Mouse (Mus musculus) right cerebral cortex, adult 2 months (tissue): Measurements from ENCODE around the gene Cox8b.

ENCODE experiments used
- DNase-seq, 2 experiments: peaks; one replicate each; pipeline ENCODE4 v3.0.0; 2021 to 2022; ENCODE audit warnings: low spot score in 2 of 2

Cox8b gene

GRCm38 (mm10) chr7:140874224-140874623 is 26.0 kb downstream of the Cox8b start:
- no peak for DNase-seq

GRCm38 (mm10) chr7:140864761-140865160 is 35.5 kb downstream of the Cox8b start:
- DNase-seq = no peak

DNA sequence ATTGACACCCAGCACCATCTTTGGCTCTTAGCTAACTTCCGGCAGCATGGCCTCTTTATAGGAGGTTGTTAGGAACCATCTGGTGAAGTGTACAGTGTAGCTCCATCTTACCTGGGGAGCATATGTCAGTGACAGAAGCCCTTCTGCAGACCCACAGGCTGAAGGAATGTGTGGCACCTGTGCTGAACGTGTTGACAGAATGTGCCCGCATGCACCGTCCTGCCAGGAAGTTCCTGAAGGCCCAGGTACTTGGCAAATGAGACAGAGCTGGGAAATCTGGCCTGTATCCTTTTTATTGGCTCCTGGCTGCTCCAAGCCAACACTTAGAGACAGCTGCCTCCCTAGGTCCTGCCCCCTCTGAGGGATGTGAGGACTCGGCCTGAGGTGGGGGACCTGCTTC is 39.5 kb downstream of the Cox8b start:
- DNase-seq = no peak

GRCm38 (mm10) chr7:140859997-140860396 is 40.2 kb downstream of the Cox8b start:
- no peak for DNase-seq

DNA sequence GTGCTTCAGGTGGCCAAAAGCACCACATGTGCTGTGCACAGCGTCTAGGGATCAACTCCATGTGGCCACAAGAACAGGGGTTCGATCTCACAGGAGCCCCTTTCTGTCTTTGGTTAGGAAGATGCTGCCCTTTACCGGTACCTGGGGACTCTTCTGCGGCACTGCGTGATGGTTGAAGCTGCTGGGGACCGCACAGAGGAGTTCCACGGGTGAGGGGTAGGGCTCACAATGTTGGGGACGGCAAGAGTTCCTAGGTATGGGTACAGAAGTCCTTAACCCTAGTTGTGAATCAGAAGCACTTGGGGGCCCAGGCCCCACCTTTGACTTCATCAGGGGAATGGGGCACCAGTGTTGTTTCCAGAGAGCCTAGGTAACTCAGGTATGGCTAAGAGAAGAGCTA is 41.5 kb downstream of the Cox8b start:
- no peak for DNase-seq

GRCm38 (mm10) chr7:140857550-140858505 is 42.4 kb downstream of the Cox8b start, which contains the start of gene Bet1l:
Gene Bet1l (minus strand): TSS chr7:140857577.
- no peak for DNase-seq

- peak; percentile 89 to 90 for DNase-seq
Measured at GRCm38 (mm10) chr7:140856785-140857549, 43.3 kb downstream of the Cox8b start, which contains the start of gene Ric8a. Gene Ric8a (plus strand): TSS chr7:140856957.

GRCm38 (mm10) chr7:140855860-140856784 is 44.1 kb downstream of the Cox8b start, which contains the start of gene Gm45785:
Gene Gm45785 (minus strand): TSS chr7:140856331.
- peak; percentile 84 to 89 for DNase-seq

GRCm38 (mm10) chr7:140855181-140855580 is 45.1 kb downstream of the Cox8b start:
- DNase-seq = no peak

DNA sequence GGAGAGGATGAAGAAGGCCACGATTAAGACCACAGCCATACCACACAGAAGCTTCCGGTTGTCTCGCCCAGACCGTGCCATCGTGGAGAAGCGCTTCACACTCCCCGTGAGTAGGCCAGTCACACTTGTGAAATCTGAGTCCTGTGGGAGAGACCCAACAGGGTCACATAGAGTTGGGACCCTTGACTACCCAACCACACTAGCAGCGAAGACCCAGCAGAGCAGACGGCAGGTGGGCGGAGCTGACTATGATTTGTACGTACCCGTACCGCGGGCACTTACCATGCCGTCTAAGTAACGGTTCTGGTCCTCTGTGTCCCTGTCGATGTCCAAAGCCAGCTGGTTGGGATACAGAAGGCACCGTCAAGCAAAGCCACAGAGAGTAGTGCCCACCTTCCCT is 45.8 kb downstream of the Cox8b start:
- DNase-seq = no peak

GRCm38 (mm10) chr7:140853386-140853785 is 46.9 kb downstream of the Cox8b start:
- no peak for DNase-seq

DNA sequence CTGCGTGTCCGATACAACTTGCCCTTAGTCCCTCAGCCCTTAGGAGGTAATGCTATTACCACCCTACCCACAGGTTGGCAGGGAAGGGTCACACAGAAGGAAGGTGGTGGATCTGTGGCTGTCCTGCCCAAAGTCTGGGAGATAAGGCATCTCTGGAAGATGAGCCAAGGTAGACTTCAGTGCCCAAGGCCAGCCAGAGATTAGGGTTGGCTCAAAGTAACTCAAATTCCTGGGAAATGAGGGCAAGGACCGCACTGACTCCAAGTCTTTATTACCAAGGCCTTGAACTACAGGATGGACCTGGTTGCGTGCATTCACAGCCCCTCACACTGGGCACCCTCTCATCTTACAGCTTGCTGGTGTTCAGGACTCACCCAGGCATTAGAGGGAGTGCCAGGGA is 48.3 kb downstream of the Cox8b start:
- DNase-seq = no peak
